Mouse (Mus musculus) E14TG2a.4 (cell line): ENCODE results near the gene Kidins220.

ENCODE experiments used
- CTCF ChIP-seq: conservative IDR thresholded peaks from 2 replicates; pipeline ENCODE4 v1.5.1; 2014; ENCODE audit warnings: low read length
- NANOG ChIP-seq: IDR thresholded peaks from 2 replicates; pipeline ENCODE4 v1.6.1; 2014; ENCODE audit warnings: borderline replicate concordance, low read length, mixed read lengths

DNA sequence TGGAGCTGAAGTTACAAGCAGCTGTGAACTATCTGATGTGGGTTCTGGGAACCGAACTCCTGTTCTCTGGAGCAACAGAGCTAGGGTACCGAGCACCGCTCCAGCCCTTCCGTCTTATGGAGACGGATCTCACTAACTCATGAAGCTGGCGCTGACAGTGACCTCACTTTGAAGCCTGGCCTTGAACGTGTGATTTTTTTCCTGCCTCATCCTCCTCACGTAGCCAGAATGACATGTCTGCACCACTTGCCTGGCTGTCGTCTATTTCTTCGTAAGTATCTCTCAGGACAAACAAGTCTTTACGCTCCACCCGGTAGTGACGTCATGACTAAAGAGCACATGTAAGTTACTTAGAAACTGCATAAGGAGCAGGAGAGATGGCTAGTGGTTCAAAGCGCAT lies 27.7 kb upstream of the Kidins220 start:
- no peak for TF ChIP-seq CTCF
- TF ChIP-seq NANOG, result no peak
